Mouse (Mus musculus) embryo, embryonic 10.5 days (tissue): ENCODE results near the gene Olfr522.

ENCODE experiments used
- DNase-seq: peaks from one replicate; pipeline ENCODE4 v3.0.0-alpha.2; 2015; ENCODE audit warnings: low spot score

The Olfr522 gene

DNA sequence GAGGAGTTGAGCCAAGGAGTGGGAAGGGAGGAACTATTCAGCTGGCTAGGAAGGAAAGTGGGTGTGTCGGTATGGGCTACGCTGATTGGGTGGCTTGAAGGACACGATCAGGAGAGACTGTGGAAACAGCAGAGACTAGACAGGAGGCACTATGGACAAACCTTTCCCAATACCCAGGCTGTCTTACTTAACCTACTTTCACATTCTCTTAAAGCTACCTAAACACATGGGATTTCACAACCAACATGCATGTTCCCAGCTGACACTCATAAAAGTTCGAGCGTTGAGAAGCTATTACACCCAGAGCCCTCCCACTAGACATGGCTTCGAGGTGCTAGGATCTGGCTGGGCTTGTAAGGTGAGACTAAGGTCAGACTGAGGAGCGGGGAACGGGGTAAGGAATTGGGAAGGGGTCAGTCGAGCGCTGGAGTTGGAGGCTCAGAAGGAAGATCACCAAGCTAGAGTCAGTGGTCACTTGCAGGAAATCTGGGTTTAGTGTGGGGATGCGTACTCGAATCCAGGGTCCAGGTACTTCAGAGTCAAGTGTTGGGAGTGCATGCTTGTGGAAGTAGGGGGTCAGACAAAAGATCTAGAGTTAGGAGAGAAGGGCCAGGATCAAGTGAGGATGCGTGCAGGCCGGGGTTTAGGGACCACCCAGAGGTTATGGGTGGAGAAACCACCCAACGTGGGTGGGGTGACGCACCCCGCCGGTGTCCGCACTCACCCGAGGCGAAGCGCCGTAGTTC is 48.8 kb downstream of the Olfr522 start, which contains the start of gene Paox:
Gene Paox, plus strand, starts transcription at position 217 of the 746 bp plus-strand sequence.
- peak; percentile 53 for DNase-seq

DNA sequence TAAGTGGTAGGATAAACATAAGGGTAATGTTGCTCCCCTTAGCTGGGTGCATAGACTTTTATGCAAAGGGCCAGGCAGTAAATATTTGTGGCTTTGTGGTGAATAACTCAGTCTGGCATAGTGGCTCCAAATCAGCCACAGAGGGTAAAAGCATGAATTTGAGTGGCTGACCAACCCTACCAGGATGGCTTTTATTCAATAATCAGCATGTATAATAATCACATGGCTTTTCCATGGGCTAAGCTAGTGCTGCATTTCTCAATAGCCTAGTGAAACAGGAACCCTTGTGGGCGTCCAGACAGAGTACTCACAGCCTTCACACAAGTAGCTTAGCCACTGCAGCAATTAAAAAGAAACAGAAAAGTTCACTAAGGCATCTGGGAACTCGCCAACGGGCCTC is 52.6 kb downstream of the Olfr522 start:
- no peak for DNase-seq
